Mouse (Mus musculus) heart, postnatal 0 days (tissue): ENCODE measurements around the gene Sgms1.

Source experiments
- CTCF ChIP-seq: IDR thresholded peaks from 2 replicates; pipeline ENCODE4 v1.5.1; 2016; ENCODE audit warnings: antibody characterized with exemption, control low read depth, low read depth
- EP300 ChIP-seq: IDR thresholded peaks from 2 replicates; pipeline ENCODE4 v1.6.1; 2016; ENCODE audit warnings: antibody characterized with exemption, low read depth

DNA sequence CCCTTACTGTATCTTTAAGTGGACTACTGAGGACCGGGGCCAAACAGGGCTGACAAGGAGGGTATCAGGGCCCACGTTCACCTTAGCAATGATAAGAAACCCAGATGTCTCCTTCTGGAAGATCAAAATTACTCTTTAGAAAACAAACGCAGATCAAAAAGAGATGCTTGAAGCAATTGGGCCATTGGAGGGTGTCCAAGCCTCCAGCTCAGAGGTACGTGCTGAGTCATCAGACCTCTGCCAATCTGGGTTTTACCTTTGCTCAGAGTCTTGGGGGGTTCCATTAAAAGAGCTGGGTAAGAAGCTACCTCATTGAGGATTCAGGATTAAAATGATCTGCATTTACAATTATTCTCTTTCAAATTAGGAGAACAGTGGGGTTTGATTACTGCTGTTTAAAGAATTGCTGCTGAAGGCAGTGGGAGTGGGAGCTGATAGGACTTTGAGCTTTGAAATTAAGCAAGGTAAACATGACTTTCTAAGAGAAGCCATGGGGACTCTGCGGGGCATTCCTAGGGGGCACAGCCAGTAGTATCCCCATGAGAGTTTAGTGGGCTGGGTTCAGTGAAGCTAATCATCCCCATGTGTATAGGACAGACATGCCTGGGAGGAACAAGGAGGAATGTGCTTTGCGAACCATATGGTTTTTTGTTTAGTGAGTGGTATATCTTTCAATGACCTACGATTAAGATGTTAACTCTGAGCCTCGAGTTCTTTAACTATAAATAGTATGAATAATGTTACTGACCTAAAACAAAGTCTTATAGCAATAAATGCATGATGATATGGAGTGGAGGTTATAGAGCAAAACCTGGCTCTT, 128.4 kb downstream of the Sgms1 start:
- no peak for TF ChIP-seq CTCF
- no peak for TF ChIP-seq EP300
